Mouse (Mus musculus) midbrain, embryonic 14.5 days (tissue): ENCODE results near the gene Syne2. TPM values are rescaled to one million over a fixed set of nuclear protein-coding genes. Genes with fewer than 3 reads are reported as not detected.

ENCODE experiments used
- ATAC-seq: fragments of 200-750 bp; cut with Nextera tagmentation; 2 replicates; pipeline ENCODE4 v1.8.0; 2017; ENCODE audit warnings: moderate number of reproducible peaks, moderate library complexity; ENCODE audit not compliant: low FRiP score, low TSS enrichment
- DNase-seq: peaks from one replicate; pipeline ENCODE4 v3.0.0-alpha.2; 2015
- H3K27ac ChIP-seq: fragments of 300-500 bp; sonication (generic); replicated peaks from 2 replicates; pipeline ENCODE4 v1.5.1; 2014; ENCODE audit warnings: mild to moderate bottlenecking, low read depth, low read length, moderate library complexity
- H3K27me3 ChIP-seq: fragments of 300-500 bp; sonication (generic); 2 replicates; pipeline ENCODE4 v1.6.1; 2014; ENCODE audit warnings: low read length, control low read depth, mixed read lengths; ENCODE audit not compliant: control insufficient read depth, insufficient read depth
- H3K36me3 ChIP-seq: fragments of 300-500 bp; sonication (generic); 2 replicates; pipeline ENCODE4 v1.6.1; 2014; ENCODE audit warnings: low read length, control low read depth; ENCODE audit not compliant: control insufficient read depth, insufficient read depth
- H3K4me1 ChIP-seq: fragments of 300-500 bp; sonication (generic); 2 replicates; pipeline ENCODE4 v1.6.1; 2014; ENCODE audit warnings: mild to moderate bottlenecking, antibody characterized with exemption, low read length, control low read depth; ENCODE audit not compliant: control insufficient read depth, insufficient read depth
- H3K4me2 ChIP-seq: fragments of 300-500 bp; sonication (generic); 2 replicates; pipeline ENCODE4 v1.6.1; 2014; ENCODE audit warnings: mild to moderate bottlenecking, low read length, moderate library complexity
- H3K4me3 ChIP-seq: fragments of 300-500 bp; sonication (generic); replicated peaks from 2 replicates; pipeline ENCODE4 v1.5.1; 2014; ENCODE audit warnings: low read depth, low read length
- H3K9ac ChIP-seq: fragments of 300-500 bp; sonication (generic); replicated peaks from 2 replicates; pipeline ENCODE4 v1.6.1; 2014; ENCODE audit warnings: mild to moderate bottlenecking, low read length, moderate library complexity
- H3K9me3 ChIP-seq: fragments of 300-500 bp; sonication (generic); 2 replicates; pipeline ENCODE4 v1.6.1; 2016; ENCODE audit warnings: low read length, control low read depth, mixed read lengths; ENCODE audit not compliant: control insufficient read depth
- WGBS: fragments of 180-500 bp; shearing (Covaris S2); extraction: QIAGEN DNeasy Blood & Tissue Kit; methylation state at CpG from one replicate; pipeline ENCODE4 v1.1.7; 2014; 5-methylcytosine and 5-hydroxymethylcytosine counted together
- polyA plus RNA-seq: library from polyadenylated mRNA; unstranded; fragments of >200 nt; fragmentation: Nextera tagmentation; extraction: Ambion mirVana; gene quantifications from 2 replicates; pipeline ENCODE4 v1.2.1, GENCODE M21; 2014

The Syne2 gene
- polyA plus RNA-seq, 1 experiment from 2014 or later, result 63.5 TPM

- 22% methylated on average over 11 of the region's 11 CpGs for WGBS
Observed at GRCm38 (mm10) chr12:75836524-75836962, 18.6 kb downstream of the Syne2 start.

GRCm38 (mm10) chr12:75837462-75837861 lies 19.5 kb downstream of the Syne2 start:
- no peaks in the 10 kb centered on the region for H3K27me3 ChIP-seq
- H3K9ac ChIP-seq, result no peak overlapping the region
- H3K27ac ChIP-seq, result no peak overlapping the region
- H3K4me3 ChIP-seq, result no peak overlapping the region
- no peak overlapping the region for H3K4me2 ChIP-seq
- no peaks in the 10 kb centered on the region for H3K36me3 ChIP-seq
- 89% methylated on average over 4 of the region's 4 CpGs for WGBS
- DNase-seq (no peak), ATAC-seq (no peak)
- H3K9me3 ChIP-seq, result no peaks in the 10 kb centered on the region
- 0 out of 2 replicates have a peak, but pooled peaks cover 6% of the 10 kb centered on the region for H3K4me1 ChIP-seq

More at GRCm38 (mm10) chr12:75836524-75836962, 18.6 kb downstream of the Syne2 start:
- DNase-seq, result peak; percentile 45
- Histone ChIP-seq H3K36me3 (no peaks in the 10 kb centered on the region), H3K27ac (no peak overlapping the region), H3K4me1 (0 out of 2 replicates have a peak, but pooled peaks cover 6% of the 10 kb centered on the region), H3K27me3 (no peaks in the 10 kb centered on the region), H3K9ac (no peak overlapping the region), H3K4me2 (peak overlapping the region; percentile 32), H3K9me3 (no peaks in the 10 kb centered on the region), H3K4me3 (no peak overlapping the region)
- no peak for ATAC-seq

GRCm38 (mm10) chr12:75839083-75839736 lies 21.3 kb downstream of the Syne2 start:
- no peak overlapping the region for H3K4me2 ChIP-seq
- 62% methylated on average over 11 of the region's 11 CpGs for WGBS
- peak; percentile 46 for DNase-seq

GRCm38 (mm10) chr12:75841183-75841582 lies 23.2 kb downstream of the Syne2 start:
- H3K4me1 ChIP-seq, result 0 out of 2 replicates have a peak, but pooled peaks cover 6% of the 10 kb centered on the region
- no peak overlapping the region for H3K4me2 ChIP-seq

More at GRCm38 (mm10) chr12:75839083-75839736, 21.3 kb downstream of the Syne2 start:
- Histone ChIP-seq H3K27ac (no peak overlapping the region), H3K4me3 (no peak overlapping the region), H3K36me3 (no peaks in the 10 kb centered on the region), H3K27me3 (no peaks in the 10 kb centered on the region), H3K9ac (no peak overlapping the region), H3K9me3 (no peaks in the 10 kb centered on the region), H3K4me1 (0 out of 2 replicates have a peak, but pooled peaks cover 6% of the 10 kb centered on the region)
- no peak for ATAC-seq

GRCm38 (mm10) chr12:75844311-75844710 lies 26.4 kb downstream of the Syne2 start:
- WGBS, result 82% methylated on average over 4 of the region's 4 CpGs
- ATAC-seq, result no peak
- no peak overlapping the region for H3K27ac ChIP-seq

More at GRCm38 (mm10) chr12:75841183-75841582, 23.2 kb downstream of the Syne2 start:
- no peak for DNase-seq
- Histone ChIP-seq H3K27me3 (no peaks in the 10 kb centered on the region), H3K4me3 (no peak overlapping the region), H3K27ac (no peak overlapping the region), H3K9ac (no peak overlapping the region), H3K9me3 (no peaks in the 10 kb centered on the region), H3K36me3 (no peaks in the 10 kb centered on the region)
- ATAC-seq, result no peak
- 72% methylated on average over 7 of the region's 7 CpGs for WGBS

GRCm38 (mm10) chr12:75845070-75845469 lies 27.1 kb downstream of the Syne2 start:
- DNase-seq (no peak), ATAC-seq (no peak)
- H3K4me3 ChIP-seq, result no peak overlapping the region
- no peaks in the 10 kb centered on the region for H3K4me1 ChIP-seq
- H3K9ac ChIP-seq, result no peak overlapping the region
- H3K36me3 ChIP-seq, result no peaks in the 10 kb centered on the region
- H3K27me3 ChIP-seq, result no peaks in the 10 kb centered on the region
- H3K9me3 ChIP-seq, result no peaks in the 10 kb centered on the region
- WGBS, result 86% methylated on average over 9 of the region's 9 CpGs
- H3K27ac ChIP-seq, result no peak overlapping the region
- no peak overlapping the region for H3K4me2 ChIP-seq

More at GRCm38 (mm10) chr12:75844311-75844710, 26.4 kb downstream of the Syne2 start:
- no peaks in the 10 kb centered on the region for H3K9me3 ChIP-seq
- H3K9ac ChIP-seq, result no peak overlapping the region
- no peaks in the 10 kb centered on the region for H3K4me1 ChIP-seq
- H3K4me2 ChIP-seq, result no peak overlapping the region
- no peaks in the 10 kb centered on the region for H3K36me3 ChIP-seq
- H3K27me3 ChIP-seq, result no peaks in the 10 kb centered on the region
- no peak for DNase-seq
- H3K4me3 ChIP-seq, result no peak overlapping the region

GRCm38 (mm10) chr12:75846513-75846912 lies 28.6 kb downstream of the Syne2 start:
- Histone ChIP-seq H3K9ac (no peak overlapping the region), H3K27me3 (no peaks in the 10 kb centered on the region), H3K36me3 (no peaks in the 10 kb centered on the region), H3K4me1 (no peaks in the 10 kb centered on the region), H3K4me3 (no peak overlapping the region), H3K27ac (no peak overlapping the region), H3K4me2 (no peak overlapping the region), H3K9me3 (no peaks in the 10 kb centered on the region)
- DNase-seq (no peak), ATAC-seq (no peak)
- 77% methylated on average over 12 of the region's 12 CpGs for WGBS

GRCm38 (mm10) chr12:75850205-75850604 lies 32.3 kb downstream of the Syne2 start:
- no peak overlapping the region for H3K4me3 ChIP-seq
- no peak overlapping the region for H3K4me2 ChIP-seq
- H3K27ac ChIP-seq, result no peak overlapping the region
- 86% methylated on average over 3 of the region's 3 CpGs for WGBS
- H3K36me3 ChIP-seq, result no peaks in the 10 kb centered on the region
- H3K27me3 ChIP-seq, result no peaks in the 10 kb centered on the region
- no peak overlapping the region for H3K9ac ChIP-seq
- ATAC-seq (no peak), DNase-seq (no peak)
- H3K4me1 ChIP-seq, result peaks cover 3% of the 10 kb centered on the region; the same call in 1 of the 2 replicates
- no peaks in the 10 kb centered on the region for H3K9me3 ChIP-seq

GRCm38 (mm10) chr12:75851481-75851880 lies 33.5 kb downstream of the Syne2 start:
- Histone ChIP-seq H3K27me3 (no peaks in the 10 kb centered on the region), H3K36me3 (no peaks in the 10 kb centered on the region), H3K4me1 (peaks cover 3% of the 10 kb centered on the region; the same call in 1 of the 2 replicates), H3K4me2 (no peak overlapping the region), H3K4me3 (no peak overlapping the region), H3K9ac (no peak overlapping the region), H3K9me3 (no peaks in the 10 kb centered on the region), H3K27ac (no peak overlapping the region)
- DNase-seq (no peak), ATAC-seq (no peak)
- WGBS, result 92% methylated on average over 8 of the region's 8 CpGs
